Mouse (Mus musculus) gastrocnemius, adult 18-20 months (tissue): ENCODE measurements around the gene Dek. TPM values are rescaled to one million over a fixed set of nuclear protein-coding genes. Genes with fewer than 3 reads are reported as not detected.

Experiments used
- DNase-seq: peaks from one replicate; pipeline ENCODE4 v3.0.0; 2021; ENCODE audit warnings: low spot score
- total RNA-seq, 2 experiments: library from RNA; stranded (reverse); gene quantifications; 2 replicates each; pipeline ENCODE4 v1.2.3; 2021

Gene Dek
- total RNA-seq, 2 experiments from 2014 or later = 36.0 to 36.8 TPM

DNA sequence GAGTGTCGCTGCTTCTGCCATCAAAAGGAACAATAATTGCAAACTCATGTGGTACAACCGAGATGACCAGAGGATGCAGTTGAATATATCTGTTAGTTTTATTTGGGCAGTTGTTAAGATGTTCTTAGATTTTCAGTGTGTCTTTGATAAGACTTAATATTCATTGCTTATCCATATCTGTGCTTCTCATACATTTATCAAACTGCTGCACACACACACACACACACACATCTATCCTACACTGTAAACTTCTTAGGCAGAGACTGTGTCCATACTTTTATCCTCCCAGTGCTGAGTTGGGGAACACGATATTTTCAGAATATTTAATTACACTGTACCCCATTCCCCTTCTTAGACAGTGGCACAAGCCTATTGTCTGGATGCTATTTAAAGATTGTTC lies 5.2 kb upstream of the Dek start:
- DNase-seq = no peak

DNA sequence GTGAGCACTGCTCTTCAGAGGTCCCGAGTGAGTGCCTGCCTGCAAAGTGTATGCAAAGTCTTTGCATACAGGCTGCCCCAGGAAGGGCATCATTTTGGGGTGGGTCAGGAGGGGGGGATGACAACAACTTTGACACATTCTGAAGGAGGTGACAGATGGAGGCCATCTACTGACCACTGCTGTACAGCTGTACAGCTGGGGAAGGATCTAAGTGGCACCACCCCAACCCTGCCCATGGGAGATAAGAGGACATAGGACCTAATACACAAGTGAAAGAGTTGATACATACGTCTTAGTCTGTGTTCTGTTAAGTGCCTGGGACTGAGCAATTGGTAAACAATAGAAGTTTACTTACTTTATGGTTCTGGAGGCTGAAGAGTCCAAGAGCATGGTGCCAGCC lies 3.2 kb upstream of the Dek start:
- no peak for DNase-seq

DNA sequence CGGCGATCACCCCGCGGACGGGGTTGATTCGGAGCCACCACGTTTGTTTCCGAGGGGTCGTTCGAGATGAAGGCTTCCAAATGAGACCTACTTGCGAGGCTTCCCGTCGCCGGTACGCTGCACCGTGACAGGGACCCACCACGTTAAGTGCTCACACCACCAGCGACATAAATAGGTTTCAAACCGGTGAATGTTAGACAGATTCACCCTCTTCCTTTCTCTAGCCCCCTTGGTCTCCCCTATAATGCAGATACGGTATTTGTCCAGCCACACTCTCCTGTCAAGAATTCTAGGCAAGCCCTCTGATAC lies 533 bp upstream of the Dek start:
- no peak for DNase-seq

DNA sequence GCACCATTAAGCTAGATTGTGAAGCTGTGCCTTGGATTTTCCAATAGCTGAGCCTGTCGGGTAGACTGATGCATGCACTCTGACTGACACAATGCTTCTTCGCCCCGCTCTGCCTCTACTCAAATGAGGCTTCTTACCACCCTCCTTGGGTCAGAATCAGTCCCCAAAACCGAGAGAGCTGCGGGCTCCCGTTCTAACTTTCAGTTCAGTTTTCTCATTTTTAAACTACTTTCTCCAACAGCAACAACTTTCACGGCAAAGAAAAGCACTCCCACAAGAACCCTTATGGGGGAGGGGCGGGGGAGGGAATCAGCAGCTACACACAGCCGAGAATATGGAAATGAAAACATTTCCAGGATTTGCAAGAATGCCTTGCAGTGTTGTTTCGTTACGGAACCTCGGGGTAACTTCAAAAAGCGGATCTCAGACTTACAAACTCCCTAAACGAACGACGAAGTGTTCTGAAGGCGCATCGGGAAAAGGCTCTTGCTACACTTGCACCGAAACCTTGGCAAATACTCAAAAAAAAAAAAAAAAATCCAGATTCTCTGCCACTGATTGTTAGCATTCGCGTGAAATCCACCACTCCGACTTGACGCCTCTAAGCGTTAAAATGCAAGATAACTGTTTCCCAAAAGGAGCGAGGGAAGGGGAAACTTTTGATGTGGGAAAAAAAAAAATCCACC lies 1.0 kb downstream of the Dek start:
- no peak for DNase-seq

DNA sequence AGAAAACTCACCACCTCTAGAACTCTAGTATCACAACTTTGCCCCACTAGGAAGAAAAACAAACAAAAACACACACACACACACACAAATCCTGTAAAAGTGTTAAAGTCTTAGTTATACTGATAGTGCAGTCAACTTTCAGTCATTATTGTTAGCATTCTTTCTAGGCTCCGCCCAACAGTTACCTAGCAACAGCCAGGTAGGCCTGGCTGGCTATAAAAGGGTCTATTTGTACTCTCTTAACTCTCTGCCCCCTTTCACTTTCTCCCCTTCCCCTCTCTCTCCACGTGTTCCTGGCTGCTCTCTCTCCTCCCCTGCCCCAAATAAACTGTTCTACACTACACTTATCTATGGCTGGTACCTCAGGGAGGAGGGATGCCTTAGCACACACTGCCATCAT lies 1.9 kb downstream of the Dek start:
- DNase-seq = no peak

DNA sequence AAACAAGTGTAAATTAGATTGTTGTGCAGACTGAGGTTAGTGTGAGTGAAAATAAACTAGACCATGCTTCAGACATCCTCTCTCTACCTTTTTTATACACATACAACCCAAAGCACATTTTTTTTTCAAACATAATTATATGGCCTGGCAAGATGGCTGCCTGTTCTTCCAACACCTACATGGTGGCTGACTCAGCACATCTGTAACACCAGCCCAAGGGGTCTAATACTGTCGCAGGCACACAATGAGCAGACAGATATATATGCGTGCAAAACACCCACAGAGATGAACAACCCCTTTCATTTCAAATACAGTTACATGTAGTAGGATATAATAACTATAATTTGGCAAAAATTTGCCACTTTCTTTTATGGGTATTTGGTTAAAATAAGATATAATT lies 5.4 kb downstream of the Dek start:
- no peak for DNase-seq

DNA sequence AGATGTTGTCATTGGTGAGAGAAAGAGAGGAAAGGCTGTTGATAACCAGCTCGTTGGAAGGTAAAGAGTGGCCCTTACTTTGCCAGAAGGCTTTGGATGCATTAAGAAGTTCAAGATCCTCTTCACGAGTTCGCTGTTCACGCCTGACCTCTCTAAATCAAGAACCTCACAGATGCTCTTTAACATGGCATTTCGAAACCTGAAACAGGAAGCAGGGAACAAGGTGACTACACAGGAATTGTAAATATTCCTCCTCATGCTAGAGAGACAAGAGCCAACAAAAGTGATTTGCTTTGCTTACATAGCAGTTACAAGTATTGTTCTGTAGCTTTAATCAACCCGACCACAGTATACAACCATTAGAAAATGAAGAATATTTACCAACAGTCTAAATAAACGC lies 6.7 kb downstream of the Dek start:
- DNase-seq = no peak

DNA sequence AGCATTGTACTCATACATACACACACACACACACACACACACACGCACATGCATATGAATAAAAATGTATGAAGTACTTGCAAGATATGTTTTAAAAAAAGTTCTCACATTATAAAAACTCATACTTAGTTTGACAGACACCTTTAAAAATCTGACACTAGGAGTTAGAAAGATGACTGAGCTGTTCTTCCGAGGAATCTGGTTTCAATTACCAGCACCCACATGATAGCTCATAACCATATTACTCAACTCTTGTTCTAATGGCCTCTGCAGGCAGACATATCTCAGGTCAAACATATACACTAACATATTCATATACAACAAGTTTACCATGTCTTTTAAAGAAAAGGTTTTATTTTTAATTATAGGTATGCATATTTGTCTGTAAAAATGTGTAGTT lies 9.4 kb downstream of the Dek start:
- no peak for DNase-seq

DNA sequence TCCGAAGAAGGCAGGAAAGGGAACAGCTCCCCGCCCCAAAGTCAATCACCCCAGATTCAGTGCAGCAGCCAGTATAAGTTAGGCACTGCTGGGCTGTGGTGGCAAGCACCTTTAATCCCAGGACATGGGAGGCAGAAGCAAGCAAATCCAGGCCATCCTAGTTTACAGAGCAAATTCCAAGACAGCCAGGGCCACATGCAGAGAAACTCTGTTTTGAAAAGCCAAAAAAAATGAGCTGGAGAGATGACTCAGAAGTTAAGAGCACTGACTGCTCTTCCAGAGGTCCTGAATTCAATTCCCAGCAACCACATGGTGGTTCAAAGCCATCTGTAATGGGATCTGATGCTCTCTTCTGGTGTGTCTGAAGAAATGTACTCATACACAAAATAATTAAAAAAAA lies 12.2 kb downstream of the Dek start:
- DNase-seq = no peak

DNA sequence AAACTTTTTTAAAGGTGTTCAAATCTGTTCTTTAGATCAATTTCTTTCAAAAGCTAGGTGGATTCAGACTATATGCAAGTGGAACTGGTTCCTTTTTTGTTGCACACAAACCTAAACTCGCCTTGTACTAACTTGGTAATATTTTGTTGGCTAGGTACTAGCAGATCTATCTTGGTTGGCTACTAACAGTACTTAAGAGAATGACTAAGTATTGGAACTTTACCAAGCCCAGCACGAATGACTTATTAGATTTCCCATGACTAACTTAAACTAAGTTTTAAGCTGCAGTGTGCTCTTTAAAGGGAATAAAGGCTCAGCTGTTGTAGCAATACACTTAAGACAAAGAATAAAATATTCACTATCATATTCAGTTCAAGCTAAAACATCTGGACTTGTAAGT lies 16.7 kb downstream of the Dek start:
- no peak for DNase-seq

DNA sequence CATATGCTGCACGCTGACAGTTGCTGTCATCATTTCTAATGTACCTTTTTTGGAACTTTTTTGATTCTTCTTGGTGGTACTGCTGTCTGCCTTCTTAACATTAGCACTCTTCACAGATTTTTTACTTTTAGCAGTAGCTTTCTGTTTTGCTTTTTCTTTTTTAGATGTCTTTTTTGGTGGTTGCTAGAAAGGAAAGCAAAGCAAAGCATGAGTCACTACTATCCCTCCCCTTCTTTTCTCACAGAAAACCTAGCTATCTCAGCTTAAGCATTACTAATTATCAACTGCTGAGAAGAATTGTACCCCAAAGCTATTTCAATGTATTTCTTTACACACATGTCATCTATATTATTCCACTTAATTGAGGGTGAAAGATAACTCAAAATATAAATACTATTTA lies 17.6 kb downstream of the Dek start:
- no peak for DNase-seq

DNA sequence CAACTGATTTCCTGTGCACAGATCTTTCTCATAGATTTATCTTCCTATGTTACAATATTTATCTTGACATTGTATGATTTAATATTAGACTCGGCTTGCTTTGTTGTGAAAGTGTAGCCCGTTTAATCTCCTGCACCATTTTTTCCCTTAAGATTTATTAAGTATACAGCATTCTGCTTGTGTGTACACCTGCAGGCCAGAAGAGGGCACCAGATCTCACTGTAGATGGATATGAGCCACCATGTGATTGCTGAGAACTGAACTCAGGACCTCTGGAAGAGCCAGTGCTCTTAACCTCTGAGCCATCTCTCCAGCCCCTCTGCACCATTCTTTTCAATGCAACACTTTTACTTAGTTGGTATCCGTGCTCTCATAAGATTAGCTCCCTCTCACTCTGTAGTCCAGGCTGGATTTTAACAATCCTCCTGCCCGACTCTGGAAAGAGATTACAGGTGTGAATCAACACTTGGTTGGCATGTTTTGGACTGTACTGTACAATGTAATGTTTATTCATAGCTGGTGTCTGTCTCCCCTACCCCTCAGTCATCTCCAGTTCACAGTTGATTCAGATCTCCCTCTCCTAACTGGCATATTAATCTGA lies 25.0 kb downstream of the Dek start:
- no peak for DNase-seq

DNA sequence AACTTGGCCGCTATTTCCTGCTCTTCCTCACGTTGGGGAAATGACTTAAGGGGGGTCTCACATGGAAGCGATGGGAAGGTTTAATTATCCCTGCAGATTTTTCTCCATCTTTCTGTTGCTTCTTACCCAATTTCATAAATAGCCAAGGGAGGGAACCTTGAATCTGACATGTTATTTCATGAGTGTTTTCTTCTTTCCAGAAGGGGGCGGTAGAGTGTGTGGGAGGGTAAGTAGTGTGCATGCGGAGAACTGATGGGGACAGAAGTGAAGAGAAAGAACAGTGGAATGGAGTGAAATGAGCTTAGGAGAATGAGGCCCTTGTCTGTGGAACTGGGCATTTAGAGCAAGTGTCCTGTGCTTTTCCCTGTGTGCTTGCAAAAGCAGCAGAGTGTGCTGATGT lies 27.2 kb downstream of the Dek start:
- DNase-seq = no peak

DNA sequence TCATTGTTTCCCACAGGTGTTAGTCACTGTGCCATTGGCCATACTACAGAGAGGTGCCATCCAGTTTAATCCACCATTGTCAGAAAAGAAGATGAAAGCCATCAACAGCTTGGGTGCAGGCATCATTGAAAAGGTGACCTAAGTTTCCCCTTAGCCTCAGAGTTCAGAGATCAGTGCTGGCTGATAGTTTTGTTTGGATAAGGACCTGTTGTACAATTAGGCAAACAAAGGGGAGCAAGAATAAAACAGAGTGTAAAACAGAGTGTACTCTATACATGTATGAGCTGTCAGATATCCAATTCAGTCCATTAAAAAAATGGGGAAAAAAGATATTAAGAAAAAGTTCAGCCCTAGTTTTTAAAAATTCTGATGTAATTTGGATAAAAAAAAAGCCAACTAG lies 28.6 kb downstream of the Dek start:
- no peak for DNase-seq

DNA sequence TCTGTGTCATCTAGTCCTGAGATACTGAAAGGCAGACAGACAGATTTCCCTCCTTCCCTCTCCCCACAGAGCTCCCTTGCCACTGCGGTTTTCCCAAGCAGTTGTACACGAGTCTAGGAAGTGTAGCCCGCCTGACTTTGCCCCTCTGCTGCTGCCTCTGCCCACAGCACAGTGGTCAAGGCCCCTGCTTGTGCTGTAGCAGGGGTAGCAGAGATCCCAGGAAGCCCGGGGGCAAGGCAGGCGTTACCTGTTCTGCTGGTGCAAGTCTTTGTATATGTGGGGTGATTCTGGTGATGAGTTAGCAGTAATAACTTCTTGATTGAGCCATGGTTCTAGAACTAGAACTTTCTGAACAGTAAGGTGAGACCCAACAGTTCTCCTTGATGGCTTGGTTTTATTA lies 29.8 kb downstream of the Dek start:
- no peak for DNase-seq

DNA sequence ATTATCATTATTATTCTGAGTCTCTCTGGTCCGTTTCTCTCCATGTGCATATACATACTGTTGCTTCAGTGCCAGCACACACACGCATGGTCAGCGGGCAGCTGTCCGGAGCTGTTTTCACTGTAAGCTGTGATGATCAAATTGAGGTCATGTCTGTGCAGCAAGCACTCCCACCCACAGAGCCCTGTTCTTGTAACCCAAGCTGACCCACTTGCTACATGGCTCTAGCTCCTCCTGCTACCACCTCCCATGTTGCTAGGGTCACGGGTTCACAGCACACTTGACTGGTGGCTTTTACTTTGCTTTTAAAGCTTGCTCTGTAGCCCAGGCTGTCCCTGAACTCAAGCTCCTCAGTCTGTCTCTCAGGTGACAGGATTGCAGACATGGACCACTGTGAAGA lies 33.5 kb downstream of the Dek start:
- DNase-seq = no peak

DNA sequence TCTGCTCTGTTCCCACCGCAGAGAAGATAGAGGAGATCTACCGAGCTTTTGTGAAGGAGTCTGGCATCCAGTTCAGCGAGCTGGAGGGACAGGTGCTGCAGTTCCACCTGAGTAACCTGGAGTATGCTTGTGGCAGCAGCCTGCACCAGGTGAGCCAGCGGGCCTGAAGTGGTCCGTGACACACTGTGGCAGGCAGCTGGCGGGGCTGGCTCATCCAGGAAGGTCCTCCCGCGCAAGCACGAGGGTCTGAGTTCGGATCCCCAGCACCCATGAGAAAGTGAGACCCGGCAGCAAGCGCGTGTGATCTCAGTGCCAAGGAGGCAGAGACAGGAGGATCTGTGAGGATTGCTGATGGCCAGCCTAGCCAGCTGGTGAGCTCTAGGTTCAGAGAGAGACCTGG lies 34.1 kb downstream of the Dek start:
- DNase-seq = no peak

DNA sequence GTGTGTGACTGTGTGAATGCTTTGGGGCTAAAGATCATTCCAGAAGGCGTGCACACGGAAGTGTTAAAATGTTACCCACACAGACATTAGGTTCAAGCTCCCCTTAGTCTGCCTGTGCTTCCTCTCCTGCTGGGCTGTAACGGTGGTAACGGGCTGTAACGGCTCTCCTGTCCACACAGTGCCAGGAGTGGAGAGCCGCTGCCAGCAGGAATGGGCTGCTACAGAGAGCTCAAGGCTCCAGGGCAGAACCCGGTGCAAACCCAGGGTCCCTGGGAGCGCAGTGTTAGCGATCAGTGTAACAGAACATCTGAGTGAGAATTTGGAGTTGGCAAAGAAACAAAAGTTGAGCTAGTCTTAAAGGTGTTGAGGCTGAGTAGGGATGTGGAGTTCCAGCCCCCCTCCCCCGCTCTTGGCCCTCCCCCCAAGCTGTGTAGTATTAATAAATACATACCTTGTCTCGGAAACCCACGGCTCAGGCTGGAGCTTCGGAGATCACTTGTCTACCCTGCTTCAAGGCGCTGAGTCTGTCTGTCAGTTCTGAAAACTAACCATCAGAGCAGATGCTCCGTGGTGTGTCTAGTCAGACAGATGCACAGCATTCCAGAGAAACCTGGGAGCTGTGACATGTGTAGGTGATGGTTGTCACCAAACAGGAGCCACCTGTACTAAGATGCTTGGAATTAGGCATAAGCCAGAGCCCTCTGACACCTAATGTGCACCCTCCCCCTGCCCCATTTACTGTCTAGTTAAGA lies 35.5 kb downstream of the Dek start:
- no peak for DNase-seq

DNA sequence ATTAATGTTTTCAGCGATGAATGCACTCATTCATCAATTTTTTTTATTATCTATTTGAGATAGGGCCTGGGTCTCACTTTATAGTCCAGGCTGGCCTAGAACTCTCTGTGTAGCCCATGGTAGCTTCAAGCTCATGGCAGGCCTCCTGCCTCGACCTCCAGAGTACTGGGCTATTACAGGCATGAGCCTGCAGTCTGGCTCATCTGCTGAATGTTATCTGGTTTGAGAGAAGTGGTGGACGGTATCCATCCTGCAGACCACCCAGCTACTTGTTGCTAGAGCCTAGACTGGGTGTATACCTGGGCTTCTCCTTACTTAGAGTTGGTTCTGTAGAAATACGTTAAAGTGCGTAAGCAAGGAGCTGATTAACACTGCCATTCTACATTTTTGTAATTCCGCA lies 39.0 kb downstream of the Dek start:
- DNase-seq = no peak

DNA sequence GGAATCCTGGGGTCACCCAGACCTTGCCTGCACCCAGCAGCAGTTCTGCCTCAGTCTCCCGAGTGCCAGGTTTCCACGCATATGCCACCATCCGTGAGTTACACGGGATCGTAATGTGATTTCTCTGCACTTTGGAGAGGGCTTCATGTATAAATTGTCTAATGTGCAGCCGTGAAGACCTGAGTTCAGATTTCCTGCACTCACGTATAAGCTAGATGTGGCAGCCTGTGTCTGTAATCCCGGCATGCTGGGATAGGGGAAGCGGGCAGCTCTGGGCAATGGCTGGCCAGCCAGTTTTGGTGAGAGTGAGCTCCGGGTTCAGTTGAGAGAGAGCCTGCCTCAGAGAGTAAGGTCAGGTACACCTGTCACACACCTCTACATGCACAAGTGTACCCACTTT lies 39.5 kb downstream of the Dek start:
- no peak for DNase-seq

DNA sequence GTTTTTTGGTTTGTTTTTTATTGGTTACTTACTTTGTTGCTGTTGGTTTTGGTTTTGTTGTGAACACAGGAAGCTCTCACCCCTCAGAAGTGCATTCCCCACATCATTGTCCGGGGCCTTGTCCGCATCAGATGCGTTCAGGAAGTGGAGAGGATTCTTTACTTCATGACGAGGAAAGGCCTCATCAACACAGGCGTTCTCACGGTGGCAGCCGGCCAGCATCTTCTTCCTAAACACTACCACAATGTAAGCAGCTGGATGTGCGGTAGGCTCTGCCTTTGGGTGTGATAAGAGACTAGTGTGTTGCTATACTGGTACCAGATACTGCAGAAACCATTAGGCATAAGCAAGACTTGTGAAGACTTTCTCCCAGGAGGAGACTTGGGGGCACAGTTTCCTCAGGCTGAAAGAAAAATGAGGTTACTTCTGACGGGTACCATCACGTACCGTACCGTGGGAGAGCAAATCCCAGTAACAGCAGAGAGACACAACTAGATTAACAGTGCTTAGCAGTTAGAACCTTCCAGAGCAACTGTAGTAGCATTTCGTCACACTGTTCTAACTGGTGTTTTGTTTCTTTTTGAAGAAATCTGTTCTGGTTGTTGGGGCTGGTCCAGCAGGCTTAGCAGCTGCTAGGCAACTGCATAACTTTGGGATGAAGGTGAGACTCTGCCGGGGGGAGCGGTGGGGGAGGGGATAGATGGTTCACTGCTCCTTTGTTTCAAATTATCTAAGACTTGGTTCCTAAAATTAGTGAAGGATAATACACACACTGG lies 41.8 kb downstream of the Dek start:
- DNase-seq = no peak

DNA sequence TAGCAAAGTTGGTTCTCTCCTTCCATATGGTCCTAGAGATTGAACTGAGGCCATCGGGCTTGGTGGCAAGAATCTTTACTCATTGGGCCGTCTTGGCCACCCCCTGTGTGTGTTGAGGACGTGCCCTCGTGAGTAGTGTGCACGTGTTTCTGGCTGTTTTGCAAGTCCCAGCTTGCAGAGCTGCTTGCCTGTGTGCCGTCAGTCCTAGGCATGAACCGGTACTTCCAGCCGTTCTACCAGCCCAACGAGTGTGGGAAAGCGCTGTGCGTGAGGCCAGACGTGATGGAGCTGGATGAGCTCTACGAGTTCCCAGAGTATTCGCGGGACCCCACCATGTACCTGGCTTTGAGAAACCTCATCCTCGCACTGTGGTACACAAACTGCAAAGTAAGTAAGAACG lies 43.2 kb downstream of the Dek start:
- no peak for DNase-seq

DNA sequence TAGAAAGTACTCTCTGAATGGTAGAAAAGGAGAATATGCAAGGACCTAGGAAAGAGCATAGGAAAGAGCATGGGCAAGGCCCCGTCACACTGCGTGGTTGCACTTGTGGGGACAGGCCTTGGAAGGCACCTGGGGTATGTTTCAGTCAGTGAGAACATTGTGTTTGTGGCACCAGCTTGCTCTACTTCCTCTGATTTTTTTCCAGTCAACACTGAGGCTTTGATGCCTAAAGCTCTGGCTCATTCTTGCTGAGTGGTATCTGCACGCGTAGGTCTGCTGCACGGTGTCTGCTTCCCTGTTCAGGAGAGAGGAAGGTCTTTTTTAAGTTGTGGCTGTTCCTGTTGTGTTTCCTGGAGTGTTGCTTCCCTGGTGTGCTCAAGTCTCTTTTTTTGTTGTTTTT lies 49.2 kb downstream of the Dek start:
- DNase-seq = no peak
